Mouse (Mus musculus) C2C12 (cell line): ENCODE measurements around the gene Ikzf5. TPM values are rescaled to one million over a fixed set of nuclear protein-coding genes. Genes with fewer than 3 reads are reported as not detected.
"Not testable (repeated sequence)": the region's sequence is repeated elsewhere in the genome, so short reads cannot be mapped to it uniquely, and the experiment has no call there.

ENCODE experiments used
- H3K27me3 ChIP-seq: one replicate; pipeline ENCODE4 v1.6.1; 2011; ENCODE audit not compliant: control insufficient read depth, insufficient read depth, insufficient read length
- H3K36me3 ChIP-seq: one replicate; pipeline ENCODE4 v1.6.1; 2011; ENCODE audit not compliant: control insufficient read depth, insufficient read depth
- H3K4me3 ChIP-seq: one replicate; pipeline ENCODE4 v1.5.1; 2011; ENCODE audit warnings: mild to moderate bottlenecking, control low read depth; ENCODE audit not compliant: poor library complexity, insufficient read depth, severe bottlenecking
- H3K79me2 ChIP-seq: one replicate; pipeline ENCODE4 v1.6.1; 2011; ENCODE audit not compliant: control insufficient read depth, insufficient read depth
- H3K79me3 ChIP-seq: one replicate; pipeline ENCODE4 v1.6.1; 2011; ENCODE audit warnings: low read depth, control low read depth
- H3ac ChIP-seq: one replicate; pipeline ENCODE3; 2011; ENCODE audit warnings: low read depth; ENCODE audit not compliant: control insufficient read depth, insufficient read length
- CEBPB ChIP-seq: IDR thresholded peaks from one replicate; pipeline ENCODE4 v1.6.1; 2011; ENCODE audit warnings: low read depth, mild to moderate bottlenecking, control low read depth, moderate library complexity
- CTCF ChIP-seq: IDR thresholded peaks from one replicate; pipeline ENCODE4 v1.5.1; 2011; ENCODE audit not compliant: control insufficient read depth, insufficient read depth, insufficient read length
- FOSL1 ChIP-seq: IDR thresholded peaks from one replicate; pipeline ENCODE4 v1.8.0; 2011; ENCODE audit warnings: mild to moderate bottlenecking, low read length; ENCODE audit not compliant: poor library complexity, insufficient read depth, severe bottlenecking
- MAX ChIP-seq: IDR thresholded peaks from one replicate; pipeline ENCODE4 v1.6.1; 2011; ENCODE audit warnings: mild to moderate bottlenecking, control low read depth
- MYOD1 ChIP-seq: IDR thresholded peaks from one replicate; pipeline ENCODE4 v1.6.1; 2011; ENCODE audit warnings: low read depth; ENCODE audit not compliant: control insufficient read depth, insufficient read length
- MYOG ChIP-seq: IDR thresholded peaks from one replicate; pipeline ENCODE4 v1.6.1; 2011; ENCODE audit not compliant: control insufficient read depth, insufficient read length; ENCODE audit errors: extremely low read depth
- USF1 ChIP-seq: IDR thresholded peaks from one replicate; pipeline ENCODE4 v1.6.1; 2011; ENCODE audit warnings: low read depth, mild to moderate bottlenecking, control low read depth, moderate library complexity
- polyA plus RNA-seq: library from polyadenylated mRNA; unstranded; fragments of >200 nt; fragmentation: generic; extraction: Trizol; gene quantifications from one replicate; pipeline ENCODE4 v1.2.1, GENCODE M21; 2012; ENCODE audit warnings: missing spikeins

Gene Ikzf5
- polyA plus RNA-seq, 1 experiment: 4.2 TPM

GRCm38 (mm10) chr7:131427331-131427730 is 17.0 kb upstream of the Ikzf5 start:
- Histone ChIP-seq H3K36me3 (peaks cover 3% of the 10 kb centered on the region), H3K27me3 (no peaks in the 10 kb centered on the region), H3K79me3 (no peaks in the 10 kb centered on the region), H3K4me3 (no peak overlapping the region), H3ac (no peak overlapping the region), H3K79me2 (no peaks in the 10 kb centered on the region)
- no peak for TF ChIP-seq FOSL1
- no peak for TF ChIP-seq MYOD1
- no peak for TF ChIP-seq MAX
- no peak for TF ChIP-seq CEBPB
- no peak for TF ChIP-seq CTCF
- TF ChIP-seq MYOG: no peak
- no peak for TF ChIP-seq USF1

DNA sequence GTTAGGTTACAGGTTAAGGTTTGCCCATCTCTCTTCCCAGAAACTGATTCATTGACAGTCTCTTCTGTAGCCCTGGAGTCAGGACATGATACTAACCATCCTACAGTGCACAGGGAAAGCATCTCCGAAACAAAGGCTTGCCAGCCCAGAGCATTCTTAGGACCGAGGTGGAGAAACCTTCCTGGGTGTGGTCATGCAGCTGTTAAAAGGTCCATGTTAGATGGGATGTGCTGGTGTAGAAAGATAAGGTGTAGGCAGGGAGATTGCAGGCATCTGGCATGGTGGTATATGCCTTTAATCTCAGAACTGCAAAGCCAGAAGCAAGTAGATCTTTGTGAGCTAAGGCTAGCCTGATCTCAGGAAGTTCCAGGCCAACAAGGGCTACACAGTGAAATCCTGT is 14.6 kb upstream of the Ikzf5 start:
- Histone ChIP-seq H3K79me2 (no peaks in the 10 kb centered on the region), H3K27me3 (no peaks in the 10 kb centered on the region)

GRCm38 (mm10) chr7:131417605-131418004 is 7.3 kb upstream of the Ikzf5 start:
- Histone ChIP-seq H3K36me3 (no peaks in the 10 kb centered on the region), H3K79me3 (no peaks in the 10 kb centered on the region), H3K27me3 (no peaks in the 10 kb centered on the region), H3ac (no peak overlapping the region), H3K79me2 (no peaks in the 10 kb centered on the region), H3K4me3 (no peak overlapping the region)
- no peak for TF ChIP-seq CTCF
- TF ChIP-seq FOSL1: no peak
- TF ChIP-seq CEBPB: no peak
- no peak for TF ChIP-seq MAX
- TF ChIP-seq MYOG: no peak
- TF ChIP-seq USF1: no peak
- no peak for TF ChIP-seq MYOD1

More for the DNA sequence above, 14.6 kb upstream of the Ikzf5 start:
- no peaks in the 10 kb centered on the region for H3K79me3 ChIP-seq
- H3K36me3 ChIP-seq: peaks cover 3% of the 10 kb centered on the region
- H3K4me3 ChIP-seq: no peak overlapping the region
- no peak overlapping the region for H3ac ChIP-seq
- no peak for TF ChIP-seq CTCF
- TF ChIP-seq FOSL1: no peak
- TF ChIP-seq USF1: no peak
- TF ChIP-seq MYOG: no peak
- no peak for TF ChIP-seq MAX
- no peak for TF ChIP-seq CEBPB
- no peak for TF ChIP-seq MYOD1

DNA sequence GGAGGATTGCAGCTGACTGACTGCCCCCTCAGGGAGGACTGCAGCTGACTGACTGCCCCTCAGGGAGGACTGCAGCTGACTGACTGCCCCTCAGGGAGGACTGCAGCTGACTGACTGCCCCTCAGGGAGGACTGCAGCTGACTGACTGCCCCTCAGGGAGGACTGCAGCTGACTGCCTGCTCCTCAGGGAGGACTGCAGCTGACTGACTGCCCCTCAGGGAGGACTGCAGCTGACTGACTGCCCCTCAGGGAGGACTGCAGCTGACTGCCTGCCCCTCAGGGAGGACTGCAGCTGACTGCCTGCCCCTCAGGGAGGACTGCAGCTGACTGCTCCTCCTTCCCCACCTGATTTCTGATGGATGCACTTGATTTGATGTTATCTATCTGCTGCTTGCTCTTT is 6.4 kb upstream of the Ikzf5 start:
- not testable (repeated sequence) for H3K79me2 ChIP-seq, H3K27me3 ChIP-seq, H3K36me3 ChIP-seq, H3K4me3 ChIP-seq, H3K79me3 ChIP-seq, H3ac ChIP-seq

DNA sequence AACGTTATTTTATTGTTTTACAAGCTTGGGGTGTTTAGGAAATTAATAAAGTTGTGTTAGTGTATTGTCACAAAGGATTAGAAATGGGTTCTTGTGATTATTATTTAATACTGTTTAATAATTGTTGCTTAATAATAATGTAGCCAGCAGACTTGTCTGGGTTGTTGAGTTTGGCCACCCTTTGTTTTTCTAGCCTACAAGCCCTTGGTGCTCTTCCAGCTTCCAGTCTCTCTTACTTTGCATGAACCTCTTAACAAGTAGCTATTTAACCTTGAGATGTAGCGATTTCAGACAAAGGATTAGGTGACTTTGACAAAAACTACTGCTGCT is 1.6 kb upstream of the Ikzf5 start:
- H3K36me3 ChIP-seq: no peaks in the 10 kb centered on the region
- no peak overlapping the region for H3ac ChIP-seq
- TF ChIP-seq CEBPB (no peak), MYOG (no peak), MYOD1 (no peak), USF1 (no peak), MAX (no peak), FOSL1 (no peak), CTCF (no peak)
- peaks cover 22% of the 10 kb centered on the region for H3K79me3 ChIP-seq
- H3K79me2 ChIP-seq: peaks cover 31% of the 10 kb centered on the region
- H3K4me3 ChIP-seq: no peak overlapping the region
- H3K27me3 ChIP-seq: no peaks in the 10 kb centered on the region

GRCm38 (mm10) chr7:131411221-131411940 is 1.1 kb upstream of the Ikzf5 start:
- H3K79me2 ChIP-seq: peaks cover 35% of the 10 kb centered on the region
- H3K79me3 ChIP-seq: peaks cover 24% of the 10 kb centered on the region
- no peaks in the 10 kb centered on the region for H3K36me3 ChIP-seq
- H3K27me3 ChIP-seq: no peaks in the 10 kb centered on the region
- no peak overlapping the region for H3ac ChIP-seq
- H3K4me3 ChIP-seq: peak overlapping the region; percentile 85
- no peak for TF ChIP-seq MYOD1
- no peak for TF ChIP-seq CTCF
- no peak for TF ChIP-seq CEBPB
- no peak for TF ChIP-seq FOSL1
- TF ChIP-seq USF1: no peak
- TF ChIP-seq MYOG: no peak
- TF ChIP-seq MAX: no peak
